Mouse (Mus musculus) mouse trophoblast stem cell (cell line): ENCODE data around the gene Hes3.

Experiments used
- in situ Hi-C, 2 experiments: fragments of 300-500 bp; cut with MseI, MboI; formaldehyde crosslinking; loops; 2 replicates in 1 of 2; 3 replicates in 1 of 2; pipeline ENCODE4 v1.15.1; 2025

Gene Hes3

DNA sequence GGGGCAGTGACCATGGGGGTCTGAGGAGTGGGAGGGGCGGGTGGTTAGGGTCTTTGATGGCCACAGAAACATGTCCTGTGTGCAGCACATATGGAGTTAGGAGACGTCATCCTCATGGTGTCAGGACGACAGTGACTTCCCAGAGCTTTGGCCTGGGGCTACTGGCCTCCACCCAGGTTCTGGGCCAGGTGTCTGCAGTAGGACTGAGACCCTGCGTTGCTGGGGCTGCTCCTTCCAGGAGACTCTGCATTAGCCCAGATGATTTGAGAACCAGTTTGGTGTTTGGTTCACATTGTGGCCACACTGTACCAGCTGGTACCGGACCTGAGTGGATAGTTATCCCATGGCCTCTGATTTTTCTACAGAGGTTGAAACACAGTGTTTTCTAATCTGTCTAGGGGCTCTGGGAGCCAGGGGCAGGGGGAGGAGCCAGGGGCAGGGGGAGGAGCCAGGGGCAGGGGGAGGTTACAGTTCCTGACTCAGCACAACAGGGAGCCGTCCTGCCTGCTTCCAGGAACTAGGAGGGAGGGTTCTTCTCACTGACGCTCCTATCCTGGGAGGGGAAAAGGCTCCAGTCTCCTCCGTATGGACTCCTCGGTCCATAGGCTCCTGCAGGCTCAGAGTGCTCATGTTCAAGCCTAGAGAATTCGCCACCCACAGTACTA lies 27.8 kb downstream of the Hes3 start:
- in situ Hi-C loops = no loop called here

DNA sequence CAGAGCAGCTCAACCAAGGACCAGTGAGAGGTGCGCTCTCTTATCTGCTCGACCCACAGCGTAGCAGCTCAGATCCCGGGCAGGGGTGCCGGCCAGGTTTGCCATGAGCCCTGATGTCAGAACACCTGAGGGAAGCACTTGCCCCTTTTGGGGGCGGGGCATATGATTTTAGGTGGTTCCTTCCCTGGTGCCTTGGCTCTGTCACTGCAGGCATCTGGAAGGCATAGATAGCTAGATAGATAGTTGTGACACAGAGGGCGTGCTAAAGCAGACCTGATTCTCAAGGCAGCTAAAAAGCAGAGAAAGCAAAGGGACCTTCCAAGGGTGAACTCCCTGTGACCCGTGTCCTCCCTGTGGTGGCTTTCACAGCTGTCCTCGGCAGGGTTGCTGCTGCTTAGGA lies 28.4 kb downstream of the Hes3 start:
- in situ Hi-C loops = no loop called here

DNA sequence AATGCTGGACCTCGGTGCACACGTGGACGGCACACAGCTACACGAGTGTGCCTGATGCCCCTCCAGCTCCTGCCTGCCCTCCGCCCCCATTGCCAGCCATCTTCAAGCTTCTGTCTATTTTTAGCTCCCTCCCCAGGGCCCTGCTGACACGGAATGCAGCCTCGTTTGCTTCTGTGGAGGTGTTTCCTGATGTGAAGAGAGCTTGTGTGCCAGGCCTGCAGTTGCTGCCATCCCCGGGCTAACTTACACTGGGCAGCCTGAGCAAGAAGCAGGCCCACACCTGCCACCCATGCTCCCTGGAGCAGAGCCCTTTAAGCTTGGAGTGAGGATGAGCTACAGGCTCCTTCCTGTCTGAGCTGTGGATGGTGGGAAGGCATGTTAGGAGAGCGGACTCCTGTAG lies 29.3 kb downstream of the Hes3 start:
- in situ Hi-C loops = no loop called here

DNA sequence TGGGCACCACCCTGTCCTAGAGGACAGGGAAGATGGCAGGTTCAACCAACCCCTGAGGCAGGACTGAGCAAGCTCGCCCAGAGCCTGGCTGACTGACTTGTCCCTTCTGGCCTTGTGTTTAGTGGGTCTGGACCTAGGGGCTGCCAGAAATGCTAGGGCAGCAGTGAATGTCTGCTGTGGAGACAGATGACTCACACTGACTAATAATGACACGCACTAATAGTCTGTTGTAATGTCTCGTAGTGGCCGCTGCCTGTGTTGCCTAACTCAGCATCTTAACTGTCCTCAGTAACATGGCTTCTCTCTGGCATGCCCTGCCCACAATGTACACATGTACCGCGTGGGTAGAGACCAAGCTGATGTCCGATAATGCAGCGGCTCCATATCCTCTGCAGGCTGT lies 31.0 kb downstream of the Hes3 start:
- in situ Hi-C loops = no loop called here

DNA sequence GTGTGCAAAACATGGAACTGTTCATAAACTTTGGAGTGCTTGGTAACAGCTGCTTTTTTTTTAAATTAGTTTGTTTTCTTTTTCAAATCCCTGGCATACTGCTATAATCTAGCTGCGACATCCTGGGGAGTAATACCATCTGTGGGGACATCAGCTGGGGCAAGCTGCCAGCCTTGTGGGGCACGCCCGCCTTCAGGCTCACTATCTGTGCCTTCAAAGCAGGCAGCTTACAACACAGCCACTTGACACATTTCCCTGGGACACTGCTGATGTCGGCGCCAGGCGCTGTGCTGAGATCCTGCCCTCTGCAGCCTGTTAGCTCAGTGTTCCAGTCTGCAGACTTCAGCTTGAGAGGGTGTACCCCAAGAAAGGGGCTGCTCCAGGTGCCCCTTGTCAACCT lies 34.4 kb downstream of the Hes3 start:
- in situ Hi-C loops = no loop called here

DNA sequence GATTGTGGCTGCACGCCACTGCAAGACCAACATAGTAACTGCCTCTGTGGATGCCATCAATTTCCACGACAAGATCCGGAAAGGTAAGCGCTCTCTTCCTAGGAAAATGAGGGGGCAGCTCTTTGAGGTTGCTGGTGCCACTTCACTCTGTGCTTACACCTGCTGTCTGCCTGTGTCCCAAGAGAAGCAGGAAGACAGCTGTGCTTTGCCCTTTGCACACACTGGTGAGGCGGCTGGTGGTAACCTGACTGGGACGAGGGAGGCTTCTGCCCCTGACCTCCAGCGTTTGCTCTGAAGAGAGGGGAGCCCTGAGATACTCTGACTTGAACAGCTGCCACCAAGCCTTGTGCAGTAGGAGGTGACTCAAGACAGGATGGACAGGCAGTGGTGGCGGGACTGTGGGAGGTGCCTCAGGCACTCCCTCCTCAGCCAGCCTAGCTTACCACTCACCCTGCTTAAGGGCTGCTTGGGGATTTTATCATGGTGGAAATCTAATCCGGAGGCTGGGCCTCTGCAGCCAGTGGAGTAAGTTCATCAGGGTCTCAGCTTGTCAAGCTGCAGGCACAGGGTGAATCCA lies 38.2 kb downstream of the Hes3 start:
- in situ Hi-C loops = no loop called here

DNA sequence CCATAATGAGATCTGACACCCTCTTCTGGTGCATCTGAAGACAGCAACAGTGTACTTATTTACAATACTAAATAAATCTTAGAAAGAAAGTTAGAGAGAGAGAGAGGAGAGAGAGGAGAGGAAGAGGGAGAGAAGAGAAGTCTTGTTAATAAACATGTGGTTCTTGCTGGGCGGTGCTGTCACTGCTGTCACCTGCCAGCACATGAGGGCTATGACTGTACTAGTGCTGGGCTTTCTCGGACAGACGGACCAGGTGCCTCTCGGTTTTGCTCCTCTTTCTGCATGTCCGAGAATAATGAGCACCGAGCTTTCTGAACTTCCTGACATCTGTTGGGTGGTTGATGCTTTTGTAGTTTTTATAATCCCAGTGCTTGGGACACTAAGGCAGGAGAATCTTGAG lies 40.8 kb downstream of the Hes3 start:
- in situ Hi-C loops = no loop called here

DNA sequence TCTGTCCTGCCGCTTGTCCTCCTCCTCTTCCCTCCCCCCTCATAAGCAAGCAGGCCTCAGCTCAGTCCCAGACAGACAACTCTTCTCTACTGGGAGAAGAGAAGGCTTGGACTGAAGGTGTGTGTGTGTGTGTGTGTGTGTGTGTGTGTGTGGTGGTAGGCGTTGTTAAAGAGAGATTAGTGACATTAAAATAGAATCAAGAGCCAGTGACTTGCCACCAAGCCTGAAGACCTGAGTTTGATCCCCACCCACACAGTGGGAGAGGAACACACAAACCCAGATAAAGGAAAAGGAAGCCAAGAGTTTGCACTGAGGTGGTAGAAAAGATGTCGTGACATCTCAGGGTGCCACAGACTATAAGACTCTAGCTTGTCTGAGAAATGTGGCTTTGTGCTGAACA lies 44.3 kb downstream of the Hes3 start:
- in situ Hi-C loops = no loop called here

DNA sequence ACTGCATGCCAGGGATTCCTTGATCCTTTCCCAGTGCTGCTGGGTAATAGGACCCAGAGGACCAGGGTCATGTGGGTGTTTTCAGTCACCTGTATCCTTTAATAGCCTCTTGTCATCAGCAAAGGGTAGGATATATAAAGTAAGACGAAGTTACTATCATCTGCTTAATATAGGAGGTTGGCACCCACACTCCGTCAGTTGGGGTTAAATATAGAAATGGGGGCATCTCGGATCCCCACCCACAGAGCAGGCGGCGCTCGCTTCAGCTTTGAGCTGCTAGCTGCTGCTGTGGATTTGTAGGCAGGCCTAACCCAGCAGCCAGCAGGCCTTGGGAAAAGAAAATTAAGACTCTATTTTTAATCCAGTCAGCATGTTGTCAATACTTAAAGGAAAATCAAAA lies 45.5 kb downstream of the Hes3 start:
- in situ Hi-C loops = no loop called here

DNA sequence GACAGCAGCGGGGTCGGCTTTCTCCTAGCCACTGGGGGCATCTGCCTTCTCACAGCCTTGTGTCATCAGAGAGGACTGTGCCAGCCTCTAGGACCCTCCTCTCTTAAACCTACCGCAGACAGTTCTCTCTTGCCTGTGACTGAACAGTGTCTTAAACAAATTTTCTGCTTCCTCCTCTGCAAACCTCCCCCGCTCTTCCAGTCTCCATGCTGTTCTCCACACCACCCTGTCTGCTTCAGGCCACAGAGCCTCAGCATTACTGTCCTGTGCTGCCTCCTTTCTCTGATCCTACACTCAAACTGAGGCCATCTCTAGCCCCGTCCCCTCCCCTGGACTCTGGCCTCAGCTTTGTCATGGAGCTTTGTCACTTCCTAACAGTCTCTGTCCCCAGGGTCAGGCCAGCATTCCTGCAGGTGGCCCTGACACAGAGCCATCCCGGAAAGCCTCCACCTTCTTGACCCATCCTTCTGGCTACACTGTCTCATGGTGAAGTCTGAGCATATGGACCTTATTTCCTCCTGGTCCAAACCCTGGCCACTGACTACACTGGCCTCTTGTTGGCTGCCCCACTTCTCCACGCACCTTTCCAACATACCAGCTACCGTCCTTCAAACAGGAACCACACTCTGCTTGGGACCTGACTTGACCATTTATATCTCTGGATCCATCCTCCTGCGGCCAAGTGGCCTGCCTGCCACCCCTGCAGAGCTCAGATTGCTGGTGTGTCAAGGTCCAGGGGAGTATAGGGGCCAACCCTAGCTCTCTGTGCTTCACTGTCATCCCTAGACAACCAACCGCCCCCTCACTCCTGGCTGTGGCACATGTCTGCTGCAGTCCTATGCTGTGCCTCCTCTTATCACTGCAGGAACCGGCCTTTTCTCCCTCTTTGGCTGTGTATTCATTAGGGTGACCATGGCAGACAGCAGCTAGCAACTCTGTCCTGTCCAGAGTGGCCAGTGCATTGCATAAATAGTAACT lies 46.6 kb downstream of the Hes3 start:
- in situ Hi-C loops = no loop called here

DNA sequence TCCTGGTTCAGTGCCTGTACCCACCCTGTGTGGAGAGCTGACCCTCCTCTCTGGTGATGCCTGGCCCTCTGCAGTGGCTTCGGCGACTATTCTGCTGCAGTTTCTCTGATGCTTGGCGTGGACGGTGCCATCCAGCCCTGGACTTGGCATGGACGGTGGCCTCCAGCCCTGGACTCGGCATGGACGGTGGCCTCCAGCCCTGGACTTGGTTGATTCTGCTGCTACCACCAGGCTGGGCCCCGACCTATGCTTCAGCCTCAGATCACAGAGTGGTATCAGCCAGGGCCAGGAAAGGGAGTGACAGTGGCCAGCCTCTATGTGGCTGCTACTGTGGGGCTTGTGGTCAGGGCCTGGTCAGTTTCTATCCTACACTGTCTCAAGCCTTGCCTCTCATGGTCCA lies 47.5 kb downstream of the Hes3 start:
- in situ Hi-C loops = no loop called here

DNA sequence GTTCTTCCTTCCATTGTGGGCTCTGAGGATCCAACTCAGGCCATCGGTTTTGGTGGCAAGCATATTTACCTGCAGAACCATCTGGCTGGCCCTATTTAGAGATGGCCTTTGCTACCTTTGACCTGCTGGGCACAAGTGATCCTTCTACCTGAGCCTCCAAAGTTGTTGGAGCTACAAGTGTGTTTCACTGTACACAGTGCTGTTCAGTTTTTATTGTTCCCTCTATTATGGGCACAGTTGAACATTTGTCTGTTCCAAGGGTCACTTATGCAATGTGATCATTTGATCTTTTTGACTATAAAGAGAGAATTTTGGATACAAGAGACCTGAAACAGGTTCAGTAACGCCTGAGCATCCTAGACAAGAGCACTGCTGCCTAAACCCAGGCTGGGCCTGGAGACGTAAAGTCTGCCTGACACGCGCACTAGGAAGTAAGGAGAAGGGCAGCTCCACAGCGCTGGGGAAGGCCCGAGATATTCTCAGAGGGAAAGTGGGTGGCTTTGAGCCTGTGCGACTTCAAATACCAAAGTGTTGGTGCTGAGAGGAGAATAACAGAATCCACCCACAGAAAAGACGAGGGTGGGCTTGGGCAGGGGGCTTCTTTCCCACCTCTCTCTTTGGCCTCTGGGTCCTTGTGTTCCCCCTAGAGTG lies 48.1 kb downstream of the Hes3 start:
- in situ Hi-C loops = no loop called here

DNA sequence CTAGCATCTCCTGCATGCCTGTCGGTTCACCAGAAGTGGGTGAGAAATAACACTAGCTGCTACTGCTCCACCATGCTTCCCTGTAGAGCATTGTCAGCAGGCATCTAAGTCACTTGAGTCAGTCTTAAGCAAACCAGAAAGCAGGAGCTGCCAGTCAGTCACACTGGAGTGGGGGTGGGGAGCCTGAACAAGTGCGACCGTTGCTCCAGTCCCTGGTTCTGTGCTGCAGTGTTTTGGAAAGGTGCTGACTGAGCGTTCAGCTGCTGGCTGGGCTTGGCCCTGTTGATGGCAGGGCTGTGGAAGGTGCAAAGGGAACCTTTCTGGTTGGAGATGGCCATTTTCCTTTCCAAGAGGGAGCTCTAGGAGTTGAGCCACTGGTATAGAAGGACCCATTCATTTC lies 51.5 kb downstream of the Hes3 start:
- in situ Hi-C loops = no loop called here
